Mouse (Mus musculus): ENCODE measurements around the gene Colca2.

Colca2 gene

DNA sequence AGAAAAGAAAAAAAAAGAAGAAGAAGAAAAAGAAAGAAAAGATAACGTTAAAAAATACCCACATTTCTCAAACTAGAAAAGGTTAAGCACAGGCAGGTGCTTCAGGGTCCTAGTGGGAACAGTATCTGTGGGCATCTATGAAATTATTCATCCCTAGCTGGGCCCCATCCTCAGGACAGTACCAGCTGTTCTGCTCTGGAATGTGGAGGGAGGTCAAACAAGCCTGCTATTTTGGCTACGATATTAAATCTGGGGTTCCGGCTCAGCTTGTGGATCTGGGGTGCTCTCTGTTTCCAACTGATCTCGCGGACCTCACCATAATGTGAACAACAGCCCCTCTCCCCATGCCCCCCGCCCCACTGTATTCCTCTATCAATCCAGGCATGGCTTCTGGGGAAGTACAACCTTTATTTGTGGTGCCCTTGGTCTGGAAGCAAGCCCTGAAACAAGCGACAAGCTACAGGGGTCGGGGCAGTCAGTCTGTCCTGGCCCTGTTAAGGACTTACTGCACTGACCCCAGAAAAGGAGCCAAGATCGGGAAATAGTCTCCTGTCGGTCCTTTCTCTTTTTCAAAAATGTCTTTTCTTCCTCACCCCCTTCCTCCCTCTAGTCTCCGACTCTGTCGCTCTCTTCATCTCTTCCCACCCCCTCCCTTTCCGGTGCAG is 403 bp downstream of the Colca2 start:
- ChIA-PET CTCF (interaction anchor here (0.6 to 2.2 kb wide), 13 partner anchors 13 to 890 kb away, joined by 3 to 11 read pairs (median 4); partner anchors contain the start of gene Arhgap20 (in 1 of the 4)), POLR2A (interaction anchor here in 3 of 4 experiments (0.6 to 0.7 kb wide), 4 partner anchors 55 to 573 kb away, joined by 3 to 4 read pairs (median 3); no protein-coding TSS in a partner anchor)

DNA sequence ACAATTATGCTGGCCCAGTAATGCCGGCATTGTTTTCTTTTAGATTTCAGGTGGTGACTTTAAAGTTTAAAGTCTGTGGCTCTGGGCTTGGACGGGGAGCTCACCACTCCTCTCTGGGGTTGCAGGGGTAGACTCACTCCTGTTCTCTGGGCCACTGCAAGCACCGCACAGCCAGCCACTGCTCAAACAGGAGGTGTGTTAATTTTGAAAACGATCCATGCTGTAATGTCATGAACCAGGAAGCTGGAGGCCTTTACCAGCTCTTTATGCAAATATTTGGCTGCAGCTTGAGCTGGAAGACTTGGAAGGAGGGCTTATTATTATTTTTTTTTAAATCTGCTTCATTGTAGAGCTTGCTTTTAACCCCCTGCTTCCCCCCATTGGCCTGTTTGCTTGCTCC is 3.7 kb downstream of the Colca2 start:
- POLR2A ChIA-PET = interaction anchor here in 1 of 4 experiments (1.1 kb wide), 1 partner anchor 19 kb away, joined by 3 read pairs; no protein-coding TSS in a partner anchor
- CTCF ChIA-PET = no interaction called here

DNA sequence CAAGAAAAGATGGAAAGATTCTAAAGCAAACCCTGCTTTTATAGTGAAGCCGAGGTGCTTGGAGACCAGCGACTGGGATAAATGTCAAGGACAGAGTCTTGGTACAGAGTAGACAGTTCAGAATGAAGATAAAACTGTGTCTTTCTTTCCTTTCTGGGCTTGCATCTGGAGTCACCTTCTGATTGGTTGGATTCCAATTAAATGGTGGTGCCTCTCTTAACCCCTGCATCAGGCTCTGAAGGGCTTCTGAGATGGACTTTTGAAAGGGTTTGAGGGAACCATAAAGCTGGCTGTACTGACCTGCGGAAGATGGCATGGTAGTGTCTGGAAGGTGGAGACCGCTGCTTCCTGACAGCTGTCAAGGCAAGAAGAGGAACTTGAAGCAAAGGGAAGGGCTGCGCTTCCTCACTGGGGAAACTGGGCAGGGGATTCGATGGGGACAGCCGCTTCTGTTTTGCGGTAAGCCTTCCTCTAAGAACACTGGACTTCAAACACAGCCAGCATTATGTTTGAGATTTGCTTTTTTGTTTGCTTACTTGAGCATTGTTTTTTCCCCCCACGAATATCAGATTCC is 4.7 kb downstream of the Colca2 start:
- CTCF ChIA-PET = no interaction called here
- POLR2A ChIA-PET = interaction anchor here in 1 of 4 experiments (0.5 kb wide), 1 partner anchor 22 kb away, joined by 3 read pairs; no protein-coding TSS in a partner anchor

DNA sequence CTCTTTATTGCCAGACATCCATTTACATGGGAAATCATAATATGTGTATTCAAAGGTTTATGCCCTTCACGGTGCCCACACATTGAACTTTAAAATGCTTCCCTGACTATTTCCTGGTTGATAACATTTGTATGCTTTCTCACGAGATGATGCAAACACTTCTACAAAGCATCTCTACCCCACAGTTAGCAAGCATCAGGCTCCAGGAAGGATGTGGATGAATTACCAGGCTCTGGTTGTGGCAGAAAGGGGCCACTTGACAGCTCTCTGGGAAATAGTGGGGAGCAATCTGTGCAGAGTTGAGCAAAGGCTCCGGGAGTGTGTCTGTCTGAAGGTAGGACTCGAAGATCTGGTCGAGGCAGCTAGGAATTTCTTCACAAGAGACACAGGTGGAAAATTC is 6.3 kb downstream of the Colca2 start:
- ChIA-PET CTCF (no interaction called here), POLR2A (no interaction called here)

DNA sequence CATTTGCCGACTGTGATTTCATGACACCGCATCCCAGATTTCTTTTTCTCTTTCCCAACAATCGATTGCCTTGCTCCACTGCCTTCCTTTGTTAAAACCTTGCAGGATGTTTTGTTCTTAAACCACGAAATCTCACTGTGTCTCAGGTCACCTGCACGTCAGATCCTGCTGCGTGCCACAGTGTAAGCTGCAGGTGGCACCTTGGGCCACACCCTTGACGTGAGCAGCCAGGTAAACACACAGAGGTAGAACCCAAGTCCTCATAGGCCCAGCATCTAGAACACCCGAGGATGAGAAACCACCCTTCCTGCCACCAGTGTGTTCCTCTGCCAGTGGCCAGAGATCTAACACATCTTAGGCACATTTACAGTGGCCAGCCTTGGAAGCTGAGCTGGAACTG is 7.3 kb downstream of the Colca2 start:
- CTCF ChIA-PET = interaction anchor here in 1 of 4 experiments (0.6 kb wide), 1 partner anchor 307 kb away, joined by 3 read pairs; no protein-coding TSS in a partner anchor

DNA sequence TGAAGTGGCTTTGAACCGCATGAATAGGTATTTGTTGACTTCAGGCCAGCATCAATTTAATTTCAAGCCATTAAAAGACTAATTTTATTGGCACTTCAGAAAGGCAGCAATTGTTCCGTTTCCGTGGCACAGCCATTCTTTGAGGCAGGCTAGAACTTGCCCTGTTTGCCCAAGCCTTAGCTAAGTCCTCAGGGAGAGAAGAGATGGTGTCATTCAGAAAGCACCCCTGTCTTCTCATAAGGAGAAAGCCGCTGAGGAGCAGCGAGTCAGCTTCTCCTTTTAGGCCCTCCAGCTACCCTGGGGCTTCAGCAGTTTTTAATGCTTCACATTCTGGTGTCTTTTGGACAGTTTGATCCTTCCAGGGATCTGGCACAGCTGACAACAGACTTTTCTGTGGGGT is 9.5 kb downstream of the Colca2 start:
- ChIA-PET POLR2A (no interaction called here), CTCF (no interaction called here)

More for the DNA sequence above, 7.3 kb downstream of the Colca2 start:
- POLR2A ChIA-PET = no interaction called here

DNA sequence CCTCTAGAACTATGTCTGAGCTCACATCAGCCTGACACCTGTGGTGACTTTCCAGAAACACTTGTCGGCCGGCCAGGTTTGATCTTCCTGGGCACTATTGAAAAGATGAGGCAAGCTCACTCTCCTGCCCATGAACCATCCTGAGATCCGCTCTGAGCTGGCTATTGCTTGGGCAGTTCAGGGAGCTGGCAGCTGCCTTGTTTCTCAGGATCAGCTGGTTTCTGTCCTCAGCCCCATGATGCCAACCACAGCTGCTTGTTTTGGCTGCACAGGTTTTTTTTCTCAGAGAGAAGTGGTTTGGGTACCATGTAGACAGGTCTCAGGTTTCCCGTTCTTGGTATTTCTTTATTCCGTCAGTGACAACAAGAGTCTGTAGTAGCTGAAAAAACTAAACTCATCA is 19.9 kb downstream of the Colca2 start:
- ChIA-PET CTCF (no interaction called here), POLR2A (interaction anchor here in 1 of 4 experiments (0.6 kb wide), 1 partner anchor 232 kb away, joined by 3 read pairs; no protein-coding TSS in a partner anchor)

DNA sequence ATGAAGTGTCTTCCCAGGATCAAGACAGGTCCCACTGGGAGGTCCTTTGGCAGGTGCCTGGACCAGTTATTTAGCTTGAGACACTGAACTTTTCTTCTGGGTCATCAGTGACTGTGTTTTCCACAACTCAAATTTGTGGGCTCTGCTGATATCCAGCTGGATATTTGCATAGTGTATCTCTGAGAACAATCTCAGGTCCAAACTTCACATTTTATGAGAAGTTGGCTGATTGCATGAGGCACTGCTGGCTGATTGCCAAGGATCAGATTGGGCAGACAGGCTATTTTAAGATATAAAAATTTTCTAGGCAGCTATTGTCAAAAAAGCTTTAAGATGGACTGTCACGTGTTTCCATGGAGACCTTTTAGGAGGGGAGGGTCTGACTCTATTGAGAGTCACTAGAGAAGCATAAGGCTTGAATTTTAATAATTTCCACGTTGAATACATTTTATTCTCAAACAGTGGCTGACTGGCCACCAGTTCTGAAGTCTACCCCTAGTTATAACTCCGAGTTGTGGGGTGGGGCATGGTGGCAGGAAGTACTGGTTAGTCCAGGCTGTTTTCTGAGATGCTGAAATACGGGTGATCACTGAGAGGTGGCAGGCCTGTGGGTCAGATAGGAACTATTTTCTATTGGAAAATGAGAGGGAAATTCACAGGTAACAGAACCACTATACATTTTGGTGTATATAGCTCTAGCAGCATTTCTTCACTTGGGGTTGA is 21.4 kb downstream of the Colca2 start:
- CTCF ChIA-PET = interaction anchor here in 2 of 4 experiments (0.6 to 2.0 kb wide), 2 partner anchors 71 to 95 kb away, joined by 5 to 7 read pairs; no protein-coding TSS in a partner anchor

DNA sequence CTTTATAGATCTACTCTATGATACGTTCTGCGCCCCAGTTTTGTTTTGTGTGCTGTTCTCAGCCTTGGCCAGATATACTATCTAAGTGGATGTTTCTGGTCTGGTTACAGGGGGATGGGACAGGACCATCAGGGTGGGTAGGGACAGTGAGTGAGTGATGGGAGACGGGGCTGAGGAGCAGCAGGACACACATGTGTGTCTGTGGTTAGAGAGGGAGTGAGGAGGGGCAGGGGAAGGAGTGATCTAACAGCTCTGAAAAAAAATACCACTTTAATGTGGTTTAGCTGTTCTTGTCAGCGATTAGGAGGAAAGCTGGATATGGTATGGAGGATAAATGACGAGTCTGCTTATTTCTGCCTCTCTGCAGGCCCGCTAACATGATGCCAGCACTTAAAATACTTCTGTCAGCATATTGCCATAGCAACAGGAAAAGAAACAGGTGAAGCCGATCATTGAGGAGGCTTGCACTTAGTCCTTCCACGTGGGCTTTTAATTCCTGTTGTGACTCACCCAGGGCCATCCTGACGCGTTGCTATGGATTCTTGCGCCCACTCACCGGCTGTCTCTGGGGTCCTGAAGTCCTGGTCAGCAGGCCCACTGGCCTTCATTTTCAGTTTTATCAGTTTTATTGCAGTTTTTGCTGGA is 39.5 kb downstream of the Colca2 start:
- ChIA-PET CTCF (interaction anchor here in 1 of 4 experiments (0.6 kb wide), 1 partner anchor 1929 kb away, joined by 6 read pairs; no protein-coding TSS in a partner anchor), POLR2A (no interaction called here)

More for the DNA sequence above, 21.4 kb downstream of the Colca2 start:
- POLR2A ChIA-PET = interaction anchor here in 1 of 4 experiments (1.1 kb wide), 1 partner anchor 25 kb away, joined by 3 read pairs; no protein-coding TSS in a partner anchor

DNA sequence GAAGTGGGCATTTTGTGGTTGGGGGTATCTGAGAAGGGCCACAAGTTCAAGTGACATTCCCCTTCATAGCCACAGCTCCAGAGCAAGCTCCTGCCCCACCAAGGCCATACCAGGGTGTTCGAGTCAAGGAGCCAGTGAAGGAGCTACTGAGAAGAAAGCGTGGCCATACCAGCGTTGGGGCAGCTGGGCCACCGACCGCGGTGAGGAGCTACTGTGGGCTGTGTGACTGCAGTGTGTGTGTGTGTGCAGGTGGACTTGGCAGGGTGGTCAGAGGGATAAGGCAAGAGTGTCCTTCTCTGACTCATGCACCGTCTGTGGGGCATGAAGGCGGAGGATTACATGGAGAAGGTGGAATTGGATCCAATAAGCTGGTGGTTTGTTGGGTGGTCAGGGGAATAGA is 46.2 kb downstream of the Colca2 start:
- POLR2A ChIA-PET = interaction anchor here in 1 of 4 experiments (1.0 kb wide), 1 partner anchor 24 kb away, joined by 3 read pairs; no protein-coding TSS in a partner anchor
- CTCF ChIA-PET = no interaction called here

DNA sequence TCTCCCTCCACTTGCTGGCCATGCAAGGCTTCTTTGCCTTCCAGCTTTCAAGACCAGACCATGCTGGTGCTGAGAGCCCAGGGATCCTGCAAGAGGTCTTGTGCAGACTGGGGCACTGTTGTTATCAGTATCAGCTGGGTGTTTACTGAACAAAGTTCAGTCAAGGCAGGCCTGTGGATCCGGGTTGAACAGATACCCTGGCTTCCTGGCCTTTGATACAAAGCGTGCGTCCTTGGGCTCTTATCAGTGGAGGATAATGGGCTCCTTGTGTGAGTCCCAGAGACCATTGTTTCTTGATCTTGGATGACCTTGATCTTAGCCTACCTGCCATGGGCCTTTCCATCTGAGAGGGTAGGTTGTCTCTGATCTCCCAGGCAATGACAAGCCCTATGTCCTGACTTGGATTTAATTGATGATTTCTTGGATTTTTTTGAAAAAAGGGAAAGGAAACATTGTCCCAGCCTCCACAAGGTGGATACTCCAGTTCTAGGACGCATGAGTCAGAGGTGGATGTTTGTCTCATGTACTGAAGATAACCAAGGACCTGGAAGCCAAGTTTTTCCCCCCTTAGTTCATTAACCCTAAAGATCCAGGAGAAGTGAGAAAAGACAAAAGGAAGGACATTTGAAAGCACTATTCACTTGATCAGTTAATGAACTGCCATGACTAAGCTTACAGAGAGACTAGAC is 47.5 kb downstream of the Colca2 start:
- CTCF ChIA-PET = no interaction called here
- POLR2A ChIA-PET = interaction anchor here in 1 of 4 experiments (0.5 to 1.0 kb wide), 2 partner anchors 25 to 318 kb away, joined by 3 read pairs; no protein-coding TSS in a partner anchor

DNA sequence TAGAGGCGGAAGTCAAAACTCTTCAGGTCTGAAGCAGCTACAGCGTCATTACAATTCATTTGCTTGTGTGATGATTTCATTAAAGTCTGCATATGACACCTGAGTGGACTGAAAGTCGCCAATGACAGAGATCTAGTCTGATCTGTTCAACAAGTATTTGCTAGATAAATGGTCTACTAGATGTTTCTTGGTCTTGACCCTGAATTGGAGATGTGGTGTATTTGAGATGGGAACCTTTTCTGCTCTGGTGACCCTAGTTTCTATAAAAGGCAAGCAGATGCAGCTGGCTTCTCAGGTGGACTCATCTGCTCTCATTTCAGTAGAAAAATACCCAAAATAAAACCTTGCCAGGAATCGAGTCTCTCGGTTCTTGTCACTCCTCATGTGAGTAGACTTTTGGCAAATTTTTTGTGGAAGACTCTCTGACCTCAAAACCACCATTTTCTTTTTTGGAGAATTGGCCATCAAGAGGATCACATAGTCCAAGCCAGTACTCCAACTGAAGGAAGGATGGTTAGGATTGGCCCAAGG is 52.7 kb downstream of the Colca2 start:
- POLR2A ChIA-PET = no interaction called here

More for the DNA sequence above, 52.7 kb downstream of the Colca2 start:
- CTCF ChIA-PET = no interaction called here
